Mouse (Mus musculus) stomach, postnatal 0 days (tissue): ENCODE results near the gene Plcb3. TPM values are rescaled to one million over a fixed set of nuclear protein-coding genes. Genes with fewer than 3 reads are reported as not detected.
A peak's percentile ranks its signal among the peaks of the same experiment; 100 is the strongest.

Experiments used
- ATAC-seq: fragments of 200-750 bp; cut with Nextera tagmentation; 2 replicates; pipeline ENCODE4 v1.8.0; 2017; ENCODE audit not compliant: low FRiP score, low TSS enrichment
- DNase-seq: peaks from one replicate; pipeline ENCODE4 v3.0.0-alpha.2; 2016; ENCODE audit warnings: low spot score
- H3K27ac ChIP-seq: fragments of 300-500 bp; sonication (generic); replicated peaks from 2 replicates; pipeline ENCODE4 v1.5.1; 2014; ENCODE audit warnings: mild to moderate bottlenecking, control low read depth
- H3K27me3 ChIP-seq: fragments of 300-500 bp; sonication (generic); 2 replicates; pipeline ENCODE4 v1.6.1; 2014; ENCODE audit warnings: low read length; ENCODE audit not compliant: control insufficient read depth, insufficient read depth
- H3K36me3 ChIP-seq: fragments of 300-500 bp; sonication (generic); 2 replicates; pipeline ENCODE4 v1.6.1; 2014; ENCODE audit warnings: low read length, mixed read lengths; ENCODE audit not compliant: control insufficient read depth, insufficient read depth
- H3K4me1 ChIP-seq: fragments of 300-500 bp; sonication (generic); replicated peaks from 2 replicates; pipeline ENCODE4 v1.6.1; 2014; ENCODE audit warnings: antibody characterized with exemption; ENCODE audit not compliant: control insufficient read depth, insufficient read depth
- H3K4me2 ChIP-seq: fragments of 300-500 bp; sonication (generic); replicated peaks from 2 replicates; pipeline ENCODE4 v1.6.1; 2014; ENCODE audit warnings: low read depth, mild to moderate bottlenecking, control low read depth, moderate library complexity
- H3K4me3 ChIP-seq: fragments of 300-500 bp; sonication (generic); 2 replicates; pipeline ENCODE4 v1.5.1; 2014; ENCODE audit warnings: low read depth, low read length, control low read depth
- H3K9ac ChIP-seq: fragments of 300-500 bp; sonication (generic); 2 replicates; pipeline ENCODE4 v1.6.1; 2014; ENCODE audit warnings: mild to moderate bottlenecking, low read length, control low read depth, mixed read lengths
- H3K9me3 ChIP-seq: fragments of 300-500 bp; sonication (generic); 2 replicates; pipeline ENCODE4 v1.6.1; 2016; ENCODE audit warnings: low read length; ENCODE audit not compliant: control insufficient read depth
- CTCF ChIP-seq: IDR thresholded peaks from 2 replicates; pipeline ENCODE4 v1.5.1; 2016; ENCODE audit warnings: antibody characterized with exemption, low read depth, mild to moderate bottlenecking, moderate library complexity
- EP300 ChIP-seq: optimal IDR thresholded peaks from 2 replicates; pipeline ENCODE3; 2016; ENCODE audit warnings: antibody characterized with exemption
- WGBS: fragments of 180-500 bp; shearing (Covaris S2); extraction: QIAGEN DNeasy Blood & Tissue Kit; methylation state at CpG from one replicate; pipeline ENCODE4 v1.1.7; 2014; 5-methylcytosine and 5-hydroxymethylcytosine counted together
- polyA plus RNA-seq: library from polyadenylated mRNA; unstranded; fragments of >200 nt; fragmentation: Nextera tagmentation; extraction: Ambion mirVana; gene quantifications from 2 replicates; pipeline ENCODE4 v1.2.1, GENCODE M21; 2015

The Plcb3 gene
- polyA plus RNA-seq, 1 experiment from 2014 or later: 30.0 TPM

DNA sequence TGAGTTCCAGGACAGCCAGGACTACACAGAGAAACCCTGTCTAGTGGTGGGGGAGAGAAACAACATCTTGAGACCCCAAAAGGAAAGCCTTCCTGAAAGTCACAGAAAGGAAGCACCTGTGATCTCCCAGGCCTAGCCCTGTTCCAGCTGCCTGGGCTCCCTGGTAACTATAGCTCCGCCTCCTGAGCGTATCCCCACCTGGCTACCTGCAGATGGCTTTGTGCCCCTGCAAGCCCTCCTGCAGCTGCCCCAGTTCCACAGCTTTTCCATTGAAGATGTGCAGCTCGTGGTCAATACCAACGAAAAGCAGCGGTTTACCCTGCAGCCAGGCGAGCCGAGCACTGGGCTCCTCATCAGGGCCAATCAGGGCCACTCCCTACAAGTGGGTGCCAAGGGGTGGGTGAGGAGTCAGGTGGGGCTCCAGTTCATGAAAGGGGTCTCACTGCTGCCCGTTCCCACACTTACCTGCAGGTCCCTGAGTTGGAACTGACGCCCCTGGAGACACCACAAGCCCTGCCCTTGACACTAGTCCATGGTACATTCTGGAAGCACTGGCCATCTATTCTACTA, 21.5 kb upstream of the Plcb3 start:
- no peak overlapping the region for H3K9ac ChIP-seq
- TF ChIP-seq EP300 (no peak), CTCF (no peak)
- 83% methylated on average over 9 of the region's 9 CpGs for WGBS
- no peak overlapping the region for H3K4me2 ChIP-seq
- no peak overlapping the region for H3K27ac ChIP-seq
- DNase-seq (no peak), ATAC-seq (no peak)
- peaks cover 11% of the 10 kb centered on the region for H3K4me1 ChIP-seq
- 0 out of 2 replicates have a peak, but pooled peaks cover 4% of the 10 kb centered on the region for H3K36me3 ChIP-seq
- H3K4me3 ChIP-seq: no peak overlapping the region
- H3K9me3 ChIP-seq: no peaks in the 10 kb centered on the region
- no peaks in the 10 kb centered on the region for H3K27me3 ChIP-seq

DNA sequence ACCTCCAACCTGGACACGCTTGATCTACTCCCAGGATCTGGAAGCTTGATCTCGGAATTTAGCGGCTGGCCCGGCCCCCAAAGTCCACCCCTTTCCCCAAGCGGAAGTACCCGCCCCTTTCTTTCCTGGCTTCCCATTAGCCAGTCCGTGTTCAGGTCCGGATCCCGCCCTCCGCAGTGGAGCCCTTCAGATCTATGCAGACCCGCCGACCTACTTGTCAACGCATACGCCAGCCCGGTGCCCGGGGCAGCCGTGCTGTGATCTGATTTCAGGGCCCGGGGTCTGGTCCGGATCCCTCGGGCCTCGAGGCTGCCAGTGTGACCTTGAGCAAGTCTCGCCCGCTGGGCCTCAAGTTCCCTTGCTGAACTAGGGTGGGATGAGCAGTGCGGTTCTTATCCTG, 19.7 kb upstream of the Plcb3 start, which contains the start of the genes Nudt22 and Trpt1:
Gene Nudt22 (minus strand): TSS at position 112 of the 400 bp plus-strand sequence.
Gene Trpt1 (plus strand): TSS at position 126 of the 400 bp plus-strand sequence.
- Histone ChIP-seq H3K36me3 (0 out of 2 replicates have a peak, but pooled peaks cover 4% of the 10 kb centered on the region), H3K4me3 (peak within 1 kb of the TSS; percentile 61), H3K27ac (peak within 1 kb of the TSS; percentile 75), H3K27me3 (no peaks in the 10 kb centered on the region), H3K4me1 (peaks cover 12% of the 10 kb centered on the region), H3K9me3 (no peaks in the 10 kb centered on the region), H3K4me2 (peak within 1 kb of the TSS; percentile 93), H3K9ac (peak within 1 kb of the TSS; percentile 75)
- TF ChIP-seq EP300 (no peak), CTCF (no peak)
- WGBS: 0% methylated on average over 24 of the region's 24 CpGs
- peak; percentile 79 for ATAC-seq
- DNase-seq: peak; percentile 92

DNA sequence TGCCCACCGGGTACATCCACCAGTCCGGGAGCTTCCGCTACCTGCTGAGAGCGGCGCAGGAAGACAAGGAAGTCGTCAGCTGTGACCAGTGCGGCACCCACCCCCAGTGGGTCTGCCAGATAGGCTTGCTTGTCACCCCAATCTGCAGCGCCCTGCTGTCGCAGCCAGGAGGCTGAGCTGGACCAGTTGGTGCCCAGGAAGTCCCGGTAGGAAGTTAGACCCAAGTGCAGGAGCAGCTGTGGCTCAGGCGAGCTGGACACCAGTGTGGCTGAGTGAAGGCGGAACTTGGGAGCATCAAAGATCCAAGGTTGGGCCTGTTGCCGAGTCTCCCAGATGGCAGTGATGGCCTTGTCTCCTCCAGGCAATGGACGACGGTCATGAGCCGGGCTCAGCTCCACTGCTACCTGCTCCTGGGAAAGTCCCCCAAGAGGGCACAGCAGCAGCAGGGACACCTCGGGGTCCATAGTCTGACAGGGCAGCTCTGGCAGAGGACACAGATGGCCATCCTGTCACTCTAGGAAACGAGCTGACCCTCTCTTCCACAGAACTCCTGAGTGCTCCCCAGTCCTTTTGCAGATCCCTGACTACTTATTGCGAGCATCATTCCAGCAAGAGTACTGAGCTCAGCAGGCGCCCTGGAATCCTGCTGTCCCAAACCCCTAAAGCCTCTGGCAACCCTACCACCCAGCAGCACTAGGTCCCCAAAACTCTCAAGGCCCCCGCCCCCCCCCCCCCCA, 19.2 kb upstream of the Plcb3 start:
- Histone ChIP-seq H3K27ac (peak overlapping the region; percentile 53), H3K9me3 (no peaks in the 10 kb centered on the region), H3K4me1 (peaks cover 12% of the 10 kb centered on the region), H3K27me3 (no peaks in the 10 kb centered on the region), H3K9ac (peak overlapping the region; percentile 75), H3K36me3 (0 out of 2 replicates have a peak, but pooled peaks cover 4% of the 10 kb centered on the region), H3K4me3 (peak overlapping the region; percentile 61), H3K4me2 (peak overlapping the region; percentile 93)
- 47% methylated on average over 21 of the region's 21 CpGs for WGBS
- ATAC-seq (no peak), DNase-seq (peak; percentile 16)
- TF ChIP-seq CTCF (peak; percentile 22), EP300 (no peak)

DNA sequence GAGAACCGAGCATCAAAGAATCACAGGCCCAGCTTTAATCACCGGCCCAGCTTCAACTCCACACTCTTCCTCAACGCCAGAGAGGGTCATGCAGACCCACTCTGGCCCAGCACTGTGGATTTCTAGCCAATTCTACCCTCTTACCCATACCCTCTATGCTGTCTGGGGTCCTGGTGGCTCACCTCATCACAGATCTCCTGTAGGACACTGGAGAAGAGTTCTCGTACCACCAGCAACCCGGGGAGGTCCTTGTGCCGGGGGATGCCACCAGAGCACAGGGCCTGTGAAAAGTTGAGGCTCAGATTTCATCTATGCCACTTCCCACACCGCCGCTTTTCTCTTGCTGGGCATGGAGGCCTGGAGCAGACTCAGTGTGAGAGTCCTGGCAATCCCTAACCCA, 18.2 kb upstream of the Plcb3 start:
- Histone ChIP-seq H3K27me3 (no peaks in the 10 kb centered on the region), H3K4me2 (peak overlapping the region; percentile 93), H3K4me1 (peaks cover 12% of the 10 kb centered on the region), H3K9ac (0 out of 2 replicates have a peak overlapping the region, but pooled peaks have one; percentile 75), H3K36me3 (0 out of 2 replicates have a peak, but pooled peaks cover 4% of the 10 kb centered on the region), H3K27ac (no peak overlapping the region), H3K9me3 (no peaks in the 10 kb centered on the region), H3K4me3 (no peak overlapping the region)
- WGBS: 94% methylated on average over 8 of the region's 8 CpGs
- TF ChIP-seq EP300: no peak
- no peak for TF ChIP-seq CTCF
- peak; percentile 12 for DNase-seq
- no peak for ATAC-seq

DNA sequence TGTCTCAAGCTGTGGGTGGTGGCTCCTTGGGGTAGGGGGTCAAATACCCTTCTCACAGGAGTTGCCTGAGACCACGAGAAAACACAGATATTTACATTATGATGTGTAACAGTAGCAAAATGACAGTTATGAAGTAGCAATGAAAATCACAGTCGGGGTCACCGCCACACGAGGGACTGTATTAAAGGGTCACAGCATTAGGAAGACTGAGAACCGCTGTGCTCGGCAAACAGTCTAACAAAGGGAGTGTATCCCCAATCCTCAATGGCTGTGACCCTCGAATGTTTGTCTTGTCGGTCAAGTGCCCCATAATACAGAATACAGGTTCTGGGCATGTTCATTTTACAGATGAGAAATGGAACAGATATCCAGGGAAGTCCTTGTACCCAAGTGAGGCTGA, 17.7 kb upstream of the Plcb3 start:
- 73% methylated on average over 8 of the region's 8 CpGs for WGBS
- Histone ChIP-seq H3K36me3 (0 out of 2 replicates have a peak, but pooled peaks cover 4% of the 10 kb centered on the region), H3K27me3 (no peaks in the 10 kb centered on the region), H3K4me1 (peaks cover 12% of the 10 kb centered on the region), H3K4me3 (no peak overlapping the region), H3K9ac (no peak overlapping the region), H3K9me3 (no peaks in the 10 kb centered on the region), H3K27ac (no peak overlapping the region), H3K4me2 (no peak overlapping the region)
- TF ChIP-seq EP300 (no peak), CTCF (no peak)
- ATAC-seq (no peak), DNase-seq (no peak)
